Mouse (Mus musculus) small intestine, adult 2 months (tissue): Measurements from ENCODE around the gene Otop2. TPM values are rescaled to one million over a fixed set of nuclear protein-coding genes. Genes with fewer than 3 reads are reported as not detected.

ENCODE experiments used
- H3K27ac ChIP-seq: fragments of 200-500 bp; 2 replicates; pipeline ENCODE4 v1.5.1; 2012; ENCODE audit warnings: low read depth, low read length, control low read depth, inconsistent platforms; ENCODE audit not compliant: insufficient read depth
- H3K27me3 ChIP-seq: fragments of 200-500 bp; 2 replicates; pipeline ENCODE4 v1.6.1; 2012; ENCODE audit warnings: mild to moderate bottlenecking, moderate library complexity, low read length, inconsistent platforms; ENCODE audit not compliant: control insufficient read depth, insufficient read depth
- H3K36me3 ChIP-seq: fragments of 200-500 bp; 2 replicates; pipeline ENCODE4 v1.6.1; 2012; ENCODE audit warnings: mild to moderate bottlenecking, low read length, control low read depth, inconsistent platforms; ENCODE audit not compliant: control insufficient read depth, insufficient read depth
- H3K4me1 ChIP-seq: fragments of 200-500 bp; 2 replicates; pipeline ENCODE4 v1.6.1; 2012; ENCODE audit warnings: low read length, inconsistent platforms, mixed read lengths; ENCODE audit not compliant: control insufficient read depth, insufficient read depth, insufficient read length
- H3K4me3 ChIP-seq: fragments of 200-500 bp; 2 replicates; pipeline ENCODE4 v1.5.1; 2012; ENCODE audit warnings: low read depth, mild to moderate bottlenecking, control low read depth, inconsistent platforms, low read length, moderate library complexity
- CTCF ChIP-seq: fragments of 200-500 bp; IDR thresholded peaks from 2 replicates; pipeline ENCODE4 v1.5.1; 2012; ENCODE audit warnings: low read depth, mild to moderate bottlenecking, control low read depth, inconsistent platforms, low read length, moderate library complexity, mixed read lengths; ENCODE audit not compliant: insufficient replicate concordance, insufficient read length; ENCODE audit errors: extremely low read depth
- POLR2A ChIP-seq: fragments of 200-500 bp; IDR thresholded peaks from 2 replicates; pipeline ENCODE4 v1.6.1; 2012; ENCODE audit warnings: low read depth, mild to moderate bottlenecking, control low read depth, inconsistent platforms, low read length, moderate library complexity
- WGBS: fragments of 180-500 bp; shearing (Covaris S2); methylation state at CpG from one replicate; pipeline ENCODE4 v1.1.7; 2018; 5-methylcytosine and 5-hydroxymethylcytosine counted together
- polyA plus RNA-seq: library from polyadenylated mRNA; depleted of rRNA; stranded (reverse); fragments of >200 nt; gene quantifications from 2 replicates; pipeline ENCODE4 v1.2.3, GENCODE M21; 2012; rRNA removed

Otop2 gene
- polyA plus RNA-seq, 1 experiment: 1.3 TPM

- Histone ChIP-seq H3K4me1 (peaks cover 9% of the 10 kb centered on the region), H3K27ac (no peak overlapping the region), H3K27me3 (no peaks in the 10 kb centered on the region; the same call in 1 of the 2 replicates), H3K36me3 (no peaks in the 10 kb centered on the region), H3K4me3 (peak overlapping the region; percentile 63)
- WGBS: 2% methylated on average over 30 of the region's 30 CpGs
- 0 out of 2 replicates have a peak, but pooled peaks have one; percentile 24 for TF ChIP-seq POLR2A
- no peak for TF ChIP-seq CTCF
These were observed 67.1 kb downstream of the Otop2 start for GRCm38 (mm10) chr11:115373805-115374694.

GRCm38 (mm10) chr11:115374695-115375425 is 67.9 kb downstream of the Otop2 start:
- Histone ChIP-seq H3K4me1 (peaks cover 9% of the 10 kb centered on the region), H3K4me3 (no peak overlapping the region), H3K27ac (no peak overlapping the region), H3K36me3 (no peaks in the 10 kb centered on the region), H3K27me3 (no peaks in the 10 kb centered on the region; the same call in 1 of the 2 replicates)
- TF ChIP-seq CTCF (no peak), POLR2A (no peak)
- 57% methylated on average over 12 of the region's 12 CpGs for WGBS

GRCm38 (mm10) chr11:115376722-115377121 is 69.8 kb downstream of the Otop2 start:
- Histone ChIP-seq H3K27me3 (no peaks in the 10 kb centered on the region; the same call in 1 of the 2 replicates), H3K4me1 (peaks cover 9% of the 10 kb centered on the region)
- 30% methylated on average over 7 of the region's 7 CpGs for WGBS

GRCm38 (mm10) chr11:115377254-115377653 is 70.3 kb downstream of the Otop2 start:
- Histone ChIP-seq H3K27me3 (no peaks in the 10 kb centered on the region; the same call in 1 of the 2 replicates), H3K27ac (no peak overlapping the region), H3K36me3 (no peaks in the 10 kb centered on the region), H3K4me3 (no peak overlapping the region), H3K4me1 (peaks cover 11% of the 10 kb centered on the region)
- no peak for TF ChIP-seq POLR2A
- TF ChIP-seq CTCF: no peak
- 89% methylated on average over 4 of the region's 4 CpGs for WGBS

More at GRCm38 (mm10) chr11:115376722-115377121, 69.8 kb downstream of the Otop2 start:
- Histone ChIP-seq H3K4me3 (no peak overlapping the region), H3K36me3 (no peaks in the 10 kb centered on the region), H3K27ac (no peak overlapping the region)
- no peak for TF ChIP-seq POLR2A
- no peak for TF ChIP-seq CTCF

GRCm38 (mm10) chr11:115377854-115378253 is 70.9 kb downstream of the Otop2 start:
- H3K27ac ChIP-seq: no peak overlapping the region
- H3K4me3 ChIP-seq: no peak overlapping the region
- WGBS: 87% methylated on average over 7 of the region's 7 CpGs
- no peak for TF ChIP-seq POLR2A
- TF ChIP-seq CTCF: no peak
- H3K4me1 ChIP-seq: peaks cover 12% of the 10 kb centered on the region
- no peaks in the 10 kb centered on the region; the same call in 1 of the 2 replicates for H3K27me3 ChIP-seq
- no peaks in the 10 kb centered on the region for H3K36me3 ChIP-seq

GRCm38 (mm10) chr11:115381276-115381675 is 74.3 kb downstream of the Otop2 start:
- TF ChIP-seq CTCF (no peak), POLR2A (no peak)
- peaks cover 3% of the 10 kb centered on the region for H3K4me1 ChIP-seq
- WGBS: 35% methylated on average over 9 of the region's 9 CpGs
- H3K4me3 ChIP-seq: peak overlapping the region; percentile 34; the same call in 1 of the 2 replicates
- peak overlapping the region; percentile 55 for H3K27ac ChIP-seq
- H3K27me3 ChIP-seq: no peaks in the 10 kb centered on the region
- H3K36me3 ChIP-seq: no peaks in the 10 kb centered on the region

Other genes with a start within 250 kb of the Otop2 start
- gene Cd300e, start 245.0 kb upstream of the Otop2 start, polyA plus RNA-seq: 0.22 and 0.52 TPM in 2 replicates
- gene Rab37, start 215.7 kb upstream of the Otop2 start, polyA plus RNA-seq: 0.91 and 2.2 TPM in 2 replicates
- gene Cd300lf, start 173.2 kb upstream of the Otop2 start, polyA plus RNA-seq: 3.9 and 6.9 TPM in 2 replicates
- 314 and 949 TPM in 2 replicates for gene Slc9a3r1, start 143.8 kb upstream of the Otop2 start, polyA plus RNA-seq
- gene Tmem104, start 119.7 kb upstream of the Otop2 start, polyA plus RNA-seq: 10.0 and 21.0 TPM in 2 replicates
- 22.7 and 35.6 TPM in 2 replicates for gene Nat9, start 119.3 kb upstream of the Otop2 start, polyA plus RNA-seq
- 0.10 and 0.33 TPM in 2 replicates for gene Grin2c, start 39.9 kb upstream of the Otop2 start, polyA plus RNA-seq
- 7.8 and 12.2 TPM in 2 replicates for gene Fdxr, start 30.1 kb upstream of the Otop2 start, polyA plus RNA-seq
- 0.71 and 1.4 TPM in 2 replicates for gene Fads6, start 9.5 kb upstream of the Otop2 start, polyA plus RNA-seq
- 0.05 and 0.08 TPM in 2 replicates for gene Ush1g, start 14.9 kb downstream of the Otop2 start, polyA plus RNA-seq
- 0.61 and 93.4 TPM in 2 replicates for gene Otop3, start 27.6 kb downstream of the Otop2 start, polyA plus RNA-seq
- gene Hid1, start 60.6 kb downstream of the Otop2 start, polyA plus RNA-seq: 30.2 and 37.6 TPM in 2 replicates
- 3.8 and 4.2 TPM in 2 replicates for gene Cdr2l, start 74.8 kb downstream of the Otop2 start, polyA plus RNA-seq
- 42.0 and 45.8 TPM in 2 replicates for gene Mrpl58, start 96.6 kb downstream of the Otop2 start, polyA plus RNA-seq
- gene Atp5h, start 112.8 kb downstream of the Otop2 start, polyA plus RNA-seq: 50.8 and 61.5 TPM in 2 replicates
- 13.4 and 27.3 TPM in 2 replicates for gene Kctd2, start 113.0 kb downstream of the Otop2 start, polyA plus RNA-seq
- 1.5 and 4.7 TPM in 2 replicates for gene Trim80, start 133.4 kb downstream of the Otop2 start, polyA plus RNA-seq
- gene Slc16a5, start 155.3 kb downstream of the Otop2 start, polyA plus RNA-seq: 98.7 and 220 TPM in 2 replicates
- 13.2 and 16.3 TPM in 2 replicates for gene Armc7, start 168.5 kb downstream of the Otop2 start, polyA plus RNA-seq
- gene Nt5c, start 184.7 kb downstream of the Otop2 start, polyA plus RNA-seq: 56.8 and 132 TPM in 2 replicates
- gene Jpt1, start 207.2 kb downstream of the Otop2 start, polyA plus RNA-seq: 210 and 430 TPM in 2 replicates
- gene Sumo2, start 229.1 kb downstream of the Otop2 start, polyA plus RNA-seq: 3.6 and 7.0 TPM in 2 replicates